Mouse (Mus musculus) urinary bladder, adult 2 months (tissue): ENCODE measurements around the gene Ndnf. TPM values are rescaled to one million over a fixed set of nuclear protein-coding genes. Genes with fewer than 3 reads are reported as not detected.

Experiments
- DNase-seq: peaks from one replicate; pipeline ENCODE4 v3.0.0; 2022; ENCODE audit warnings: low spot score
- polyA plus RNA-seq: library from polyadenylated mRNA; depleted of rRNA; stranded (reverse); fragments of >200 nt; gene quantifications from 2 replicates; pipeline ENCODE4 v1.2.3, GENCODE M21; 2012; rRNA removed

The Ndnf gene
- polyA plus RNA-seq, 1 experiment = 1.6 TPM

DNA sequence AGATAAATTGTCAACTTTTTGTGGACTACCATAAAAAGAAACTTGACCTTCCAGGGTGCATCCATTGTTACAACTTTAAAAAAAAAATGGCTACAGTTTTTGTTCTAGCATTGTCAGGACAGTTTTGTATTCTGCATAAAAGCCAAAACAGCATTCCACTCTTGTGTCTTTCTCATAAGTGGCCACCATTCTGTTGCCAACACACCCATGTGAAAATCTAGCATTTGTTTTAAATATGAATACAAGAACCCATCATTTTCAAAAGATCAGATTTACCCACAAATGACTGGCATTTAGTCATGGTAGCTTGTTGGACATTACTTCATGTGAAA is 72.4 kb downstream of the Ndnf start:
- no peak for DNase-seq

GRCm38 (mm10) chr6:65758214-65758613 is 86.8 kb downstream of the Ndnf start:
- no peak for DNase-seq

- no peak for DNase-seq
These were observed 87.8 kb downstream of the Ndnf start for GRCm38 (mm10) chr6:65759174-65759573.

GRCm38 (mm10) chr6:65760073-65760472 is 88.7 kb downstream of the Ndnf start:
- no peak for DNase-seq

Other genes with a start within 250 kb of the Ndnf start
- 0.45 and 0.62 TPM in 2 replicates for gene Tnip3, start 146.3 kb upstream of the Ndnf start, polyA plus RNA-seq
- gene Prdm5, start 107.4 kb downstream of the Ndnf start, polyA plus RNA-seq = 12.0 and 12.4 TPM in 2 replicates